Mouse (Mus musculus): ENCODE results near the gene Arl6. TPM values are rescaled to one million over a fixed set of nuclear protein-coding genes. Genes with fewer than 3 reads are reported as not detected.

The Arl6 gene
- total and polyA plus RNA-seq, 3 experiments, result 0.23 to 0.77 TPM; not detected in 1

- TF ChIP-seq NELFE (IDR thresholded peaks at IDR 0.05; ENCODE audit: low read depth, low read length), result 0 out of 2 replicates have a peak, but pooled peaks have one; percentile 28
- no peak for TF ChIP-seq SMC3 (IDR thresholded peaks at IDR 0.05; ENCODE audit: low read depth, low read length)
- TF ChIP-seq POLR2AphosphoS2 (IDR thresholded peaks at IDR 0.05; ENCODE audit: low read depth, low read length), result no peak
- TF ChIP-seq HCFC1 (IDR thresholded peaks at IDR 0.05; ENCODE audit: low read depth, low read length), result peak; percentile 30; the same call in 1 of the 2 replicates
- no peak for TF ChIP-seq USF2 (conservative IDR thresholded peaks at IDR 0.05; ENCODE audit: low read depth, low read length)
- peak; percentile 88 for TF ChIP-seq MYC (IDR thresholded peaks at IDR 0.05; ENCODE audit: low read depth, low read length)
- TF ChIP-seq BHLHE40 (IDR thresholded peaks at IDR 0.05; ENCODE audit: low read depth, low read length), result peak; percentile 85
- 0 out of 2 replicates have a peak, but pooled peaks have one; percentile 24 for TF ChIP-seq CHD2 (IDR thresholded peaks at IDR 0.05; ENCODE audit: low read length)
- 0 out of 2 replicates have a peak, but pooled peaks have one; percentile 23 for TF ChIP-seq MEF2A (IDR thresholded peaks at IDR 0.05; ENCODE audit: borderline replicate concordance, low read depth, low read length)
- no peak for TF ChIP-seq ZC3H11A (IDR thresholded peaks at IDR 0.05; ENCODE audit: low read depth, low read length)
- 0 out of 2 replicates have a peak, but pooled peaks have one; percentile 43 for TF ChIP-seq EP300 (IDR thresholded peaks at IDR 0.05; ENCODE audit: low read length)
- TF ChIP-seq TBP (conservative IDR thresholded peaks at IDR 0.05; ENCODE audit: low read depth, low read length), result no peak
- no peak for TF ChIP-seq E2F4 (IDR thresholded peaks at IDR 0.05; ENCODE audit: insufficient replicate concordance, low read depth, low read length)
- TF ChIP-seq KAT2A (IDR thresholded peaks at IDR 0.05; ENCODE audit: insufficient replicate concordance, low read length), result no peak
- TF ChIP-seq CHD1 (IDR thresholded peaks at IDR 0.05; ENCODE audit: low read depth, low read length), result no peak
- no peak for TF ChIP-seq POLR2A (IDR thresholded peaks at IDR 0.05; ENCODE audit: low read depth, low read length)
These were observed 55.7 kb downstream of the Arl6 start (continued) for GRCm38 (mm10) chr16:59583515-59583914.

DNA sequence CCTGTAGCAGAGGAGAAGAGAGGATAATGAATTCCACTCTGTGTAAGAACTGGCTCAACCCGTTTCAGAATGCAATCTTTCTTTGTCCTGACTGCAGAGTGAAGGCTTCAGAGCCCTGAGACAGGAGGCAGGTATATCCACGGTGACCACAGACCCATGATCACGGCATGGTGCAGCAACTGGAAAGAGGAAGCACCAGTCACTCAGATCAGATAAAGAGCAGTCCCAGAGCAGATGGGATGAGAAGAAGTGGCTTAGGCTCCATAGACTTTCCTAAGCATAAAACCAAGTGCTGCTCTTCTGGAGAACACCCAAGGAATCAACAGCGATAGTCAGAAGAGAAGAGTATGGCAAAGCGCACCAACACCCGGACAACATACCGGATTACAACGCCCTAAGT is 60.0 kb downstream of the Arl6 start:
- no peak for DNase-seq (ENCODE audit: extremely low read depth)
- dilution Hi-C loops (cut with MboI; ENCODE audit: extremely low pct_ligation_motif_present, extremely low pct_unique_long_range_greater_than_20kb, low sequenced_read_pairs), result no loop called here

More for the DNA sequence above, 60.0 kb downstream of the Arl6 start:
- Histone ChIP-seq H3K27me3 (replicated peaks) (no peaks in the 10 kb centered on the region), H3K9ac (ENCODE audit: insufficient read depth, low read depth) (no peak overlapping the region), H3K36me3 (replicated peaks in 1 of 2; ENCODE audit: control insufficient read depth in 1 of 2, insufficient read depth in 1 of 2, low read length in 1 of 2) (no peaks in the 10 kb centered on the region), H3K4me3 (replicated peaks in 1 of 3; ENCODE audit: low read depth in 2 of 3, low read length in 2 of 3, poor library complexity in 1 of 3) (no peak overlapping the region), H3K79me2 (replicated peaks; ENCODE audit: control insufficient read depth, extremely low read depth, insufficient read depth, poor library complexity, severe bottlenecking) (no peaks in the 10 kb centered on the region), H3K4me1 (ENCODE audit: control insufficient read depth in 1 of 2, insufficient read depth in 2 of 2) (peaks cover 5 to 21% of the 10 kb centered on the region in 2 experiments), H3K27ac (ENCODE audit: insufficient read depth, low read depth) (no peak overlapping the region), H3K9me3 (replicated peaks; ENCODE audit: low read length) (peaks cover 5% of the 10 kb centered on the region), H3K4me2 (ENCODE audit: insufficient read depth, low read depth, poor library complexity, severe bottlenecking) (no peak overlapping the region)
- TF ChIP-seq ZNF384 (IDR thresholded peaks at IDR 0.05; ENCODE audit: low read depth, low read length) (no peak), SIN3A (IDR thresholded peaks at IDR 0.05; ENCODE audit: low read length) (no peak), KAT2A (IDR thresholded peaks at IDR 0.05; ENCODE audit: insufficient replicate concordance, low read length) (no peak), RAD21 (IDR thresholded peaks at IDR 0.05; ENCODE audit: low read depth, low read length) (no peak), CTCF (conservative IDR thresholded peaks at IDR 0.05 in 1 of 2, IDR thresholded peaks at IDR 0.05 in 1 of 2; ENCODE audit: low read depth in 2 of 2, low read length in 2 of 2) (no peak), GABPA (IDR thresholded peaks at IDR 0.05; ENCODE audit: insufficient replicate concordance, low read depth, low read length) (no peak), EP300 (IDR thresholded peaks at IDR 0.05; ENCODE audit: low read length) (no peak), MAFK (IDR thresholded peaks at IDR 0.05; ENCODE audit: insufficient replicate concordance, low read length) (no peak), MYC (IDR thresholded peaks at IDR 0.05; ENCODE audit: low read depth, low read length) (no peak), CHD2 (IDR thresholded peaks at IDR 0.05; ENCODE audit: low read length) (no peak), MXI1 (IDR thresholded peaks at IDR 0.05; ENCODE audit: low read depth, low read length) (no peak), ZMIZ1 (IDR thresholded peaks at IDR 0.05; ENCODE audit: low read depth, low read length) (no peak), USF1 (IDR thresholded peaks at IDR 0.05; ENCODE audit: low read depth, low read length) (no peak), HCFC1 (IDR thresholded peaks at IDR 0.05; ENCODE audit: low read depth, low read length) (no peak), USF2 (conservative IDR thresholded peaks at IDR 0.05; ENCODE audit: low read depth, low read length) (no peak), ELF1 (IDR thresholded peaks at IDR 0.05; ENCODE audit: low read depth, low read length) (no peak), ETS1 (conservative IDR thresholded peaks at IDR 0.05; ENCODE audit: low read depth, low read length) (no peak), CHD1 (IDR thresholded peaks at IDR 0.05; ENCODE audit: low read depth, low read length) (no peak), UBTF (IDR thresholded peaks at IDR 0.05; ENCODE audit: low read depth, low read length) (no peak)
- in situ Hi-C loops (cut with MboI; ENCODE audit: low pct_ligation_motif_present, low pct_unique_long_range_greater_than_20kb, low sequenced_read_pairs), result no loop called here

Data from CH12.LX (cell line).